Mouse (Mus musculus) embryonic facial prominence, embryonic 12.5 days (tissue): ENCODE data around the gene Gak. TPM values are rescaled to one million over a fixed set of nuclear protein-coding genes. Genes with fewer than 3 reads are reported as not detected.

Source experiments
- ATAC-seq: fragments of 200-750 bp; cut with Nextera tagmentation; 2 replicates; pipeline ENCODE4 v1.8.0; 2017; ENCODE audit not compliant: insufficient number of reproducible peaks, insufficient read depth, low FRiP score, low TSS enrichment
- H3K27ac ChIP-seq: fragments of 300-500 bp; sonication (generic); 2 replicates; pipeline ENCODE4 v1.5.1; 2016; ENCODE audit warnings: mild to moderate bottlenecking
- H3K27me3 ChIP-seq: fragments of 300-500 bp; sonication (generic); 2 replicates; pipeline ENCODE4 v1.6.1; 2016; ENCODE audit warnings: mild to moderate bottlenecking, moderate library complexity
- H3K36me3 ChIP-seq: fragments of 300-500 bp; sonication (generic); 2 replicates; pipeline ENCODE4 v1.6.1; 2016; ENCODE audit warnings: mild to moderate bottlenecking
- H3K4me1 ChIP-seq: fragments of 300-500 bp; sonication (generic); 2 replicates; pipeline ENCODE4 v1.6.1; 2016
- H3K4me2 ChIP-seq: fragments of 300-500 bp; sonication (generic); replicated peaks from 2 replicates; pipeline ENCODE4 v1.6.1; 2016; ENCODE audit warnings: mild to moderate bottlenecking, moderate library complexity
- H3K4me3 ChIP-seq: fragments of 300-500 bp; sonication (generic); 2 replicates; pipeline ENCODE4 v1.5.1; 2016; ENCODE audit warnings: mild to moderate bottlenecking
- H3K9ac ChIP-seq: fragments of 300-500 bp; sonication (generic); 2 replicates; pipeline ENCODE4 v1.6.1; 2016; ENCODE audit warnings: mild to moderate bottlenecking, moderate library complexity
- H3K9me3 ChIP-seq: fragments of 300-500 bp; sonication (generic); 2 replicates; pipeline ENCODE4 v1.6.1; 2016; ENCODE audit warnings: mild to moderate bottlenecking, moderate library complexity
- WGBS: fragments of 180-500 bp; shearing (Covaris S2); methylation state at CpG from one replicate; pipeline ENCODE4 v1.1.7; 2016; 5-methylcytosine and 5-hydroxymethylcytosine counted together
- polyA plus RNA-seq: library from polyadenylated mRNA; unstranded; fragments of >200 nt; fragmentation: Nextera tagmentation; extraction: Ambion mirVana; gene quantifications from 2 replicates; pipeline ENCODE4 v1.2.1, GENCODE M21; 2016

The Gak gene
- polyA plus RNA-seq = 53.5 and 55.2 TPM in 2 replicates

GRCm38 (mm10) chr5:108629634-108630483 is at the start of gene Gak, which contains the start of gene Tmem175:
TSS of gene Gak (minus strand) at chr5:108629755.
TSS of gene Tmem175 (plus strand) at chr5:108629770.
- Histone ChIP-seq H3K36me3 (no peaks in the 10 kb centered on the region), H3K4me3 (peak within 1 kb of the TSS; percentile 96), H3K27ac (peak within 1 kb of the TSS; percentile 81), H3K9me3 (no peaks in the 10 kb centered on the region), H3K9ac (peak within 1 kb of the TSS; percentile 96), H3K4me1 (peaks cover 12% of the 10 kb centered on the region), H3K4me2 (peak within 1 kb of the TSS; percentile 79), H3K27me3 (no peaks in the 10 kb centered on the region)
- ATAC-seq = peak; percentile 93
- WGBS = 1% methylated on average over 58 of the region's 58 CpGs

DNA sequence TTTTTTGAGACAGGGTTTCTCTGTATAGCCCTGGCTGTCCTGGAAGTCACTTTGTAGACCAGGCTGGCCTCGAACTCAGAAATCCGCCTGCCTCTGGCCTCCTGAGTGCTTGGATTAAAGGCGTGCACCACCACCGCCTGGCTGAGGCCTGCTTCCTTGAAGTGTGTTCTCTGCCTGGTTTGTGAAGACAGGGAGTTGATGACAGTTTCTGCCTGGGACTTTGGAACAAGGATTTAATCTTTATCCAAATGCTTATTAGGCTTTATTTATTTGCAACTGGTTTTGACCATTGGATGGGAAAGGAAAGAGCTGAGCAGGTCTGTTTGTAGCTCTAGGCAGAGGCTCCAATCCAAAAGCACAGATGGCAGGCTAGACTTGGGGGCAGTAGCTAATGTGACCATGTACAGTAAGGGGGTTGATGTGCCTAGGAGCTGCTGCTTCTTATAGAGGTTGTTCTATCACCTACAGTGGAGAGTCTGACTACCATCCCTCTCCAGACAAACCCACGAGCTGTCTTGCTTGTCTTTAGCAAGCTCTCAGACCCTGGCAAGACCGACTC is 48.8 kb upstream of the Gak start:
- Histone ChIP-seq H3K4me3 (no peak overlapping the region), H3K4me2 (no peak overlapping the region), H3K9me3 (no peaks in the 10 kb centered on the region), H3K27me3 (no peaks in the 10 kb centered on the region), H3K9ac (no peak overlapping the region), H3K4me1 (peaks cover 13% of the 10 kb centered on the region), H3K27ac (no peak overlapping the region; the same call in 1 of the 2 replicates), H3K36me3 (no peaks in the 10 kb centered on the region)
- ATAC-seq = no peak
- 87% methylated on average over 6 of the region's 6 CpGs for WGBS

DNA sequence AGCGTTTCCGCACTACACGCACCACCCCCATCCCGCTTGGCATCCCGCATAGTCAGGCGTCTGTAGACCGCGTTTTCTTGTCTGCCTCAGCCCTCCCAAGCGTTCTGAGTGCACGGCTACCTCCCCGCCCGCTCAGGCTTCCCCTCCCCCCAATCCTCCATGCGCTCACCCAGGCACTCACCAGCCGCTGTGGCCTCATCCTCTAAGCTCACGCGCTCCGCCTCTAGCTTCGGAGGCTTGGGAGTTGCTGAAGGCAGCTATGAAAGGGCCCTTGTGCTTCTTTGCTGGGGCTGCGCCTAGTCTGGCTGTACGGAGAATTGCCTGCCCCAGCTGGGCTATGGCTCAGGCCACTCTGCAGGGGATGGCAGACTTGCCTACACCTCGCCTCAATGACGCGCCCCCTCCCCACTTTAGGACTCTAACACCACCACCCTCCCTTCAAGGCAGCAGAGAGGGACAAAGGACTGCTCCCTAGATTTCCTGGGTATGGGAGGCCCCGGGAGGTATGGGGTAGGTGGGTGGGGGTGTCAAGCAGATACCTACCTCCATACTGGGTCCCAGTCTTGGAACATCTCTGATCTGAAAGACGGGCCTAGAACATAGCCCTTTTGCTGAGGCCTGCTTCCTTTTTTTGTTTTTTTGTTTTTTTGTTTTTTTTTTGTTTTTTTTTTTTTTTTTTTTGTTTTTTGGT is 48.2 kb upstream of the Gak start:
- no peaks in the 10 kb centered on the region for H3K27me3 ChIP-seq
- H3K9ac ChIP-seq = peak overlapping the region; percentile 53
- peak overlapping the region; percentile 31 for H3K4me3 ChIP-seq
- no peaks in the 10 kb centered on the region; the same call in 1 of the 2 replicates for H3K36me3 ChIP-seq
- 3% methylated on average over 25 of the region's 25 CpGs for WGBS
- H3K4me1 ChIP-seq = peaks cover 13% of the 10 kb centered on the region
- no peaks in the 10 kb centered on the region for H3K9me3 ChIP-seq
- ATAC-seq = peak; percentile 87
- peak overlapping the region; percentile 60 for H3K4me2 ChIP-seq
- H3K27ac ChIP-seq = peak overlapping the region; percentile 89

DNA sequence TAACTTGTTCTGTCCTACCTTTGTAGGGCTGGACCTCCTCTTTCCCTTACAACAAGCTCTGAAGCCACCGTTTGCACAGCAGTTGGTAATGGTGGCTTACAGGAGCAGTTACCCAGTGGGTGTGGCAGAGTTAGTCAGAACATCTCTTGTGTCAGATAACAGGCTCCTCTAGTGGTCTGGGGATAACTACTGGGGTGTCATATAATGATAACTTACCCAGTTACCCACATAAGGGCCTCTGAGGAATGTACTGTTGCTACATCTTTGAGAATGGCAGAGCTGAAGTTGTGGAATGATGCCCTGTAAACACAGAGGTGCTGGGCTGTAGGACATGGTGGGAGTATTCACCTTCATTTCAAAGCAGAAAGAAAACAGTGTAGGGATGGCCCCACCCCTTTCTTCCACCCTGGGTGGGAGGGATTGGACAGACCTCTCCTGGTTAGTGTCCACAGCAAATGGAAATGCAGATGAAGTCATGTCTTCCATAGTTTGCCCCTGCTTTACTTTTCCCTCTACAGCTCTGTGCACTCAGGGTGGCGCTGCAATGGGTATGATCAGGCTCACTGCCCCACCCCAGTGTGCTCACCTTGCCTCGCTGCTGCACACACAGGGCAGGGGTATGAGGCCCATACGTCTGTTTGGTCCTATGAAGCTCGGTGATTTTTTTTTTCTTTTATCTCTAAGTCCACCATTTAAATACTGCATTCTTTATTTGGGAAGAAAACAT is 47.4 kb upstream of the Gak start:
- peak; percentile 6; the same call in 1 of the 2 replicates for ATAC-seq
- 13% methylated on average over 5 of the region's 5 CpGs for WGBS
- Histone ChIP-seq H3K4me2 (peak overlapping the region; percentile 60), H3K27me3 (no peaks in the 10 kb centered on the region), H3K4me3 (peak overlapping the region; percentile 31), H3K36me3 (peaks cover 6% of the 10 kb centered on the region), H3K9ac (peak overlapping the region; percentile 53; the same call in 1 of the 2 replicates), H3K4me1 (peaks cover 13% of the 10 kb centered on the region), H3K9me3 (no peaks in the 10 kb centered on the region), H3K27ac (peak overlapping the region; percentile 89)

DNA sequence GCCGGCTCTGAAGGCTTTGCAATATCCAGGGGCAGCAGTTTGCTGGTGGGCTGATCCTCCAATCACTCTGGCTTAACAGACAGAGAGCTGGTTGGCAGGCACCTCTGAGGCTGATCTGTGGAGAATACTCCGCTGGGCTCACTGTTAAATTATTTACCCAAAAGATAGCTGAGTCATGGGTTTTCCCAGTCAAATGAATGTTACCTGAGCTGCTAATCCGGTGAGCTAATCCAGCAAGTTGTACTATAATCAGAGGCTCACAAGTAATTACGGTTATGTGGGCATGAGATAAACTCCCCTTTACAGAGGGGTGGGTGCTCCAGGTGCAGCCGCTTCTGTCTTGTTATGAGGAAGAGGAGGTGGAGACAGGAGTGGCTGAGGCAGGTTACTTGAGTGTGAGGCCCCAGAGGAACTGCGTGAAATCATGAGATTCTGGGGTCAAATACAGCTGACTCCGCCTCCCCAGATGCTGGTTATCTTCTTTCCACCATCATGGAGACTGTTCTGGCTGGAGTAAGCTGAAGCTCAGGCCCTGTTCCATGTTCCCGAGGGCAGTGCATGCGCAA is 45.8 kb upstream of the Gak start, which contains the start of gene Slc26a1:
Slc26a1 (minus strand) TSS at position 319 of the 566 bp plus-strand sequence.
- H3K27ac ChIP-seq = no peak within 1 kb of the TSS
- H3K36me3 ChIP-seq = peaks cover 15% of the 10 kb centered on the region
- no peak for ATAC-seq
- H3K9me3 ChIP-seq = no peaks in the 10 kb centered on the region
- H3K27me3 ChIP-seq = no peaks in the 10 kb centered on the region
- H3K4me1 ChIP-seq = peaks cover 13% of the 10 kb centered on the region
- 71% methylated on average over 9 of the region's 9 CpGs for WGBS
- H3K4me3 ChIP-seq = no peak within 1 kb of the TSS
- no peak within 1 kb of the TSS for H3K4me2 ChIP-seq
- H3K9ac ChIP-seq = no peak within 1 kb of the TSS

DNA sequence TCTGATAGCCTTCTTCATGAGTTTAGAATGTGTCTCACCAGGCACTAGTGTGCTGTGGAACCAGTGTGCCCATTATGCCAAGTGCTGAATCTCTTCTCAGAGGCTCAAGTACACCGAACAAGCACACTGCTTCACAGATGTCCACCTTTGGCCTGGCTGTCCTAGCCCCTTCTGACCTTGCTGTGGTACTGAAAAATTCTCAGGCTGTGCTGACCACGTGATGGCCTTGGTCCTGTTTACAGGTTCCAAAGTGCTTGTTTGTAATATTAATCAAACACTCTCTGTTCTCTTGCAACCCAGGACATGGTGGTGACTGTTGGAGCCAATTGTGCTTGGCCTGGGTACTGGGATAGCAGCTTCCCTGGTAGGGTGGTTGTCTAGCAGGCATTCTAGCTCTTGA is 45.1 kb upstream of the Gak start:
- Histone ChIP-seq H3K36me3 (peaks cover 15% of the 10 kb centered on the region), H3K9ac (no peak overlapping the region), H3K9me3 (no peaks in the 10 kb centered on the region), H3K27me3 (no peaks in the 10 kb centered on the region), H3K4me2 (no peak overlapping the region), H3K27ac (no peak overlapping the region), H3K4me1 (peaks cover 20% of the 10 kb centered on the region), H3K4me3 (no peak overlapping the region)
- no peak for ATAC-seq
- WGBS = 75% methylated on average over 2 of the region's 2 CpGs

DNA sequence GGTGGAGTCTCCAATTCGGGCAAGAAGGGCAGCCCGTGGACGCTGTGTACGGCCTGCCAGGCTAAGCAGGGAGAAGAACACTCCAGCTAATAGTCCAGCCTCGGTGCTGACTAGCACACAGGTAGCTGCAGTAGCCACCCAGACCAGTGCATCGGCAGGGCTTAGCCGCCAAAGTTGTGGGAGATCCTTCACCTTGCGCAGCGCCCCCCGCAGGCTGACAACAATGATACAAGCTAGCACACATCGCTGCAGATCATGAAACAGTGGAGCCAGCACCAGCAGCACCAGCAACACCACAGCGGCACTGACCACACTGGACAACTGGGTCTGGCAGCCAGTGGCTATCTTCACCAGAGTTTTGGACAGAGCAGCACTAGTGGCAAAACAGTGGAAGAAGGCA is 42.2 kb upstream of the Gak start:
- Histone ChIP-seq H3K9ac (no peak overlapping the region), H3K4me2 (no peak overlapping the region), H3K9me3 (no peaks in the 10 kb centered on the region), H3K36me3 (peaks cover 15% of the 10 kb centered on the region), H3K27ac (no peak overlapping the region), H3K27me3 (no peaks in the 10 kb centered on the region), H3K4me3 (no peak overlapping the region), H3K4me1 (peaks cover 22% of the 10 kb centered on the region)
- no peak for ATAC-seq
- WGBS = 89% methylated on average over 12 of the region's 12 CpGs

DNA sequence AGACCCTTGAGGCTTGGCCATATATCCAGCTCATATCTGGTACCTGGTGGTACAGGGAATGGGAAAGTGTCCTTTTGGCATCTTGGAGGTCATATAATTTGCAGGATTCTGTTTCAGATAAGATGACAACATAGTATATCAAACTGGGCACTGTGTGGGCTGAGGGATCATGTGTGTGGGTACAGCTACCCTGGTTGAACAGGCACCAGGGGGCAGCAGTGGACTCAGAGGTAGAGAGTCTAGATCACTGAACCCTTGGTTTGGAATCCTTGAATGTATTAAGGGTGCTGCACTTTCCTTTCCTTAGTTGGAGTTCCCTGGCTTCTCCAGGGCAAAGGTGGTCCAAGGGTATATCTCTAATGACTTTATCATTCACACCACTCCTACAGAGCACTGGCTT is 41.2 kb upstream of the Gak start:
- ATAC-seq = no peak

GRCm38 (mm10) chr5:108669986-108670385 is 40.4 kb upstream of the Gak start:
- ATAC-seq = no peak
- peak overlapping the region; percentile 79; the same call in 1 of the 2 replicates for H3K9ac ChIP-seq
- no peak overlapping the region; the same call in 1 of the 2 replicates for H3K27ac ChIP-seq
- H3K36me3 ChIP-seq = peaks cover 15% of the 10 kb centered on the region
- H3K27me3 ChIP-seq = no peaks in the 10 kb centered on the region
- no peaks in the 10 kb centered on the region for H3K9me3 ChIP-seq
- peaks cover 18% of the 10 kb centered on the region for H3K4me1 ChIP-seq
- H3K4me2 ChIP-seq = peak overlapping the region; percentile 65
- 82% methylated on average over 9 of the region's 9 CpGs for WGBS
- no peak overlapping the region for H3K4me3 ChIP-seq

More for the DNA sequence above, 41.2 kb upstream of the Gak start:
- Histone ChIP-seq H3K9me3 (no peaks in the 10 kb centered on the region), H3K27ac (no peak overlapping the region), H3K36me3 (peaks cover 15% of the 10 kb centered on the region), H3K4me3 (no peak overlapping the region), H3K9ac (no peak overlapping the region), H3K4me1 (peaks cover 22% of the 10 kb centered on the region), H3K4me2 (no peak overlapping the region), H3K27me3 (no peaks in the 10 kb centered on the region)

DNA sequence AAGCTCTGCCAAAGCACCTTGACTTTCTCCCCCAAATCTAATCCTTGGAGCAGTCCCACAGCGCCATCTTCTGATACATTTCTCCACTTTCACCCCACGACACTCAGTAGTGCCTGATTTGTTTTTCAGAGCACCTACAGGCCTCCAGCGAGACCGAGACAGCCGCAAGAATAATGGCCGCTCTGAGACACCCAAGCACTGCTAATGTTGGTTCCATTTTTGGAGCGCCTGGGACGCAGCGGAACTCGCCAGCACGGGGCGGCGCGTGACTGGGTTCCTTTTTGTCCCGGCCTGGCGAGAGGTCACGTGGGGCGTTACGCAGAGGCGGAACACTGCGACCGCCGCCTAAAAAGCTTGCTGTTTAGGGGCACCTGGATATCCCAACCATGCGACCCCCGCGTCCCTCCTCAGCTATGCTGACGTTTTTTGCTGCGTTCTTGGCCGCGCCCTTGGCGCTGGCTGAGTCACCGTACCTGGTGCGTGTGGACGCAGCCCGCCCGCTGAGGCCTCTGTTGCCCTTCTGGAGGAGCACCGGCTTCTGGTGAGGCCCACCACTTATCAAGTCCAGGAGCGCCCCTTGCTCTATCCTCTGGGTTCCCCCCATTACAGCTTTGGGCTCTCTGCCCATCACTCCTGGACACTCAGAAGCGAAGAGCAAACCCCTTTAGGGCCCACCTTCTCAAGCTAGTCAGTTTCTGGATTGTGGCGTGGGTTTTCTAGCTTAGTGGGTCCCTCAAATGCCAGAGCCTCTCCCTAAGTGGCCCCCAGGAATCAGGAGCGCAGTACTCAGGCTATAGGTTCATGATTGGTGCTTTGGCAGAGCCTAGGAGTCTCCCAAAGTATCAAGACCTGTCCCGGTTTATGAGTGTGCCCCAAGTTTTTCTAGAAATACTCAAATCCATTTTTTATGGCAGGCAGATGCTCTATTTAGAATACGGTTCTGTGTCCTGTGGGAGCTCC is 39.7 kb upstream of the Gak start, which contains the start of gene Dgkq:
Dgkq (minus strand) TSS at position 696 of the 960 bp plus-strand sequence.
- Histone ChIP-seq H3K9me3 (no peaks in the 10 kb centered on the region), H3K36me3 (peaks cover 15% of the 10 kb centered on the region), H3K27me3 (no peaks in the 10 kb centered on the region), H3K4me3 (peak within 1 kb of the TSS; percentile 49), H3K9ac (peak within 1 kb of the TSS; percentile 79), H3K27ac (peak within 1 kb of the TSS; percentile 85), H3K4me1 (peaks cover 18% of the 10 kb centered on the region), H3K4me2 (peak within 1 kb of the TSS; percentile 65)
- 6% methylated on average over 43 of the region's 43 CpGs for WGBS
- peak; percentile 76 for ATAC-seq
